Mouse (Mus musculus): ENCODE data around the gene Camk2d.

Gene Camk2d

DNA sequence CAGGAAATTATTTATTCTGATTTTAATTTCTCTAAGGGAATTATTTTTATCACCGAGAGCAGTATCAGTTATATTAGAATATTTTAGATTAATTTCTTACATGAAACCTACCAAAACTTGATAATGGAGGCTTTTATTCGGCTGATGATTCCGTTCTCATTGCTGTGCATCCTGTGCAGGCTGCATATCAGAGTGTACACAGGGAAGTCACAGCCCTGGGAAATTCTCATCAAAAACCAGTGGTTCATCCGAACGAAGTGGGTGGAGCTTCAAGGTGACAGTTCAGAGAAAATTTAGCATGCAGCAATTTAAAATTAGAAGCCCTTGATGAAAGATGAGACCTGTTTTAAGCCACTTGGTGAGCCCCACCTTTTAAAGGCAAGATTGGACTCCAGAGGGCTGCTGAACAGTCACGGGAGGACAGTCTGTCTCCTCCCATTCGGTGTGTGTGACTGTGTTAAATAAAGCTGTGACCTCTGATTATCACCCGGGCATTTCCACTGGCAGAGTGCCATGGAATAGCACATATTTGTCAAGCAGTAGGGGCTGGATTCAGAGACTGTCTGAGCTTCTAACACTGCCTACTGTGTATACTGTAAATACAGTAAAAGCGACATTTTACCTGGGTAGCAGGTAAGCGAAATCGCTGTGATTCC is 150.2 kb downstream of the Camk2d start:
- no peak for DNase-seq (ENCODE audit: extremely low spot score, low spot score)

DNA sequence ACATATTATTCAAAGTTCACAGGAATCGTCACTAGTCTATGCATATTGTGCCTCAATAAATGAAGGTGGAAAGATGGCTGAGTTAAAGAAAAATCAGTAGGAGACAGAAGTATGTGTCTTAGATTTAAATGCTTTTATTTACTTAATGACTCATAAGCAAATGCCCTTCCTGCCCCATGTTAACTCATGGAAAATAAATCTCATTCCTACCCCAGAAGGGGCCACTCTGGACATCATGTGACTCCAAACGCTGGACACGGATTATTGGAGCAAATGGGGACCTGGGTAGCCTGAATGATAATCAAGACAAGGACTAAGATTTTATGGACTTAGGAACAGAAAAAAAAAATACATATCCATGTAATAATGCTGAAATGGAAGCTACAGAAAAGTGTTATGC is 151.5 kb downstream of the Camk2d start:
- no peak for DNase-seq (ENCODE audit: extremely low spot score, low spot score)

DNA sequence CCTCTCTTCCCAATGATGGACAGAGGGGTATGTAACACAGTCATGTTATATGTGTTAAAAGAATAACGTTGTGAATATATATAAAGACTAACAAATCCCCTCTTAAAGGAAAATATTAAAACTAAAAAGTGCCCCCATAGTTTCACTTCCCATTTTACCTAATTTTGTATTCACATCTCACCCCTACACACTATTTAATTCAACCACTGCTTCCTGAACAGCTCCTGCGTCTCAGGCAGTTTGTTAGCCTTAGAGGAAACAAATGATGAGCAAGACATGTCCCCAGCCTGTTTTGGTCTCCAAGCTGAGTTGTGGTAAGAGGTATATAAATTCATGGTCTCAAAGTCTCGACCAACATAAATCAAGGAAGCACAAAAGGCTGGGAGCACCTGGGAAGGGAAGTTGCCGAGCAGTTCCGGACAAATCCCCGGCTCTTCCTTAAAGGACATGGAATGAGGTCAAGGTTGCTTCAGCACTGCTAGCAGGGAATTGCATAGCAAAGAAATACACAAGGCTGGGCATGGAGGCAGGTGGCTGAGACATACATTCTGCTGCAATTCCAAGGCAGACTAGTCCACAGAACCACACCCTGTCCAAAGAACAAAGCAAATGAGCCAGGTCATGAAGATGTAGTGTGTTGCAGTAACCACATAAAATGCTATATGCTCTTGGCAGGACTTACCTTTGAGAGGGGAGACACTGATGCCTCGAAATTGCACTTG is 155.4 kb downstream of the Camk2d start:
- no peak for DNase-seq (ENCODE audit: extremely low spot score, low spot score)

DNA sequence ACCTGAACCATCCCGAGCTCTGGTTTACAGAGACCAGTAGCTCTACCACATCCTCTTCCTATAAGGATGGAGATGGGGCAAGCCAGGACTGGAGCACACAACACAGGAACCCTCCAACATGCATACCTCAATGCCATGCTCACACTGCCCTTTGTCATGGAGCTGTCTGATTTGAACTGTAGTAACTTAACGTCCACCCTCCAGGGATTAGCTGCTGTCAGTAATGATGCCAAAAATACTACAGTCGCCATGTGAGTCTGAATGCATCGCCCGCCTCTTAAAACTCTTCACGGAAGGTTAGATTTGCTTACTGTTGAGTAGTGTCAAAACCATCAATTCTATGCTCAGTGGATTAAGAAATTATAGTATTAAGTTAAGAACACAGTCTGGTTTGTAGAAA is 156.9 kb downstream of the Camk2d start:
- no peak for DNase-seq (ENCODE audit: extremely low spot score, low spot score)

DNA sequence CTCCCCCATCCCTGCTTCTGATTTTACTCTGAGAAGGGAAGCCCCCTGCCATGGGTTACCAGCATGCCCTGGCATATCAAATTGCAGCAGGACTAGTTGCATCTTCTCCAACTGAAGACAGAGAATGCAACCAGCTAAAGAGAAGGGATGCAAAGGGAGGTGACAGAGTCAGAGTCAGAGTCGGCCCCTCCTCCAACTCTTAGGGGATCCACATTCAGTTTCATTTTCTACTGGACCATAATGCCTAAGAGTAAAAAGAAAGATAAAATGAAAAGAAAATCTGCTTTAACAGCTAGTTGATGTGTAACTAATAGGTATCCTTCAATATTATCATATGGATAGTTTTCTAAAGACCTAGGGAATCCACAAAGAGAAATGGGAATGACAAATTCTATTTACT is 162.3 kb downstream of the Camk2d start:
- DNase-seq (ENCODE audit: extremely low spot score, low spot score), result no peak

DNA sequence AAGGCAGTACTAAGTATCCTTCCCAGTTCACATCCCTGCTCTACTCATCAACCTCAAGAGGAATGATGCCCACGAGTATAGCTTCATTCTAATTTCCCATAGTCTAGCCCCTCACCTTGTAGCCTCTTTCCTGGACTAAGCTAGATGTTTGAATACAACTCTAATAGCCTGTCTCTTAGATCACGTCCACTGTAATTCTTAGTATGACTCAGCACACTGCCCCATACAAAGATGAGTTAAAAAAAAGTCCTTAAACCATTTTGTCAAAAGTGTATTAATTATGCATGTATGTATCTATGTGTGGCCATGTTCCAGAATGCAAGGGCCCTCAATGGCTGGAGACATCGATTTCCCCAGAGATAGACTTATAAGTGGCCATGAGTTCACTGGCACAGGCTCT is 164.5 kb downstream of the Camk2d start:
- DNase-seq (ENCODE audit: extremely low spot score, low spot score), result no peak

DNA sequence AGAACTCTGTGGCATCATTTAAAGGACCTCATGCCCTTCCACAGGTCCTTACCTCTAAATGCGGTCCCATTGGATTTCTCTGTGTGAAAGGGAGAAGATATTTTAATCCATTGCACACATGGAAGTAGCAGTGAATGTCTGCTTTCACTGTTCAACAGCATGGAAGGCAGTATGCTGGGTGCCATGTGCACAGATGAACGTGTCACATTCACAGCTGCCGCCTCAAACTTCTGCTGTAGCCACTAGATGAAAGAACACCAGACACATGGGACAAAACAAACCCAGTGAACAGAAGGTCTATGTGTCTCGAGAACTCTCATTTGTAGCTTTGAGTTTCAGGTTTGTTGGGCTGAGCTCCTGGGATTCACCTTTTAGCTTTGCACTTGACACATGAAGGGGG is 168.6 kb downstream of the Camk2d start:
- no peak for DNase-seq (ENCODE audit: extremely low spot score, low spot score)

DNA sequence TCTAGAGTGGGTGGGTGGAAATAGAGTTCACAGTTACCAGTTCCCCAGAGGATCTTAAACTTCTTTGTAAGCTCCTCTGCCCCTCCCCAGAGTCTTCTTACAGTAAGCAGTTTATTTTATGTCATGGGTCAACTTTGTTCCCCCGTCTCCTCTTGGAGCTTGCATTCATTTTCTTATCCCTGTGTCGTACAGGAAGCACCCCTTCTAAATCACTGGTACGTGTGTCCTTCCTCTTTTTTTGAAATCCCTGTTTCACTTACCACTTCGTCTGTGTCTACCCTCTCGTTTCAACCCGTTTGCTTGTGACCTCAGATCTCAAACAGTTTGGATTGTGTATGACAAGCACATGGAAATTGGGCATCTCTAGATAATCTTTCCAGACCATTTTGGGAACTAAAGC is 174.0 kb downstream of the Camk2d start:
- no peak for DNase-seq (ENCODE audit: extremely low spot score, low spot score)

DNA sequence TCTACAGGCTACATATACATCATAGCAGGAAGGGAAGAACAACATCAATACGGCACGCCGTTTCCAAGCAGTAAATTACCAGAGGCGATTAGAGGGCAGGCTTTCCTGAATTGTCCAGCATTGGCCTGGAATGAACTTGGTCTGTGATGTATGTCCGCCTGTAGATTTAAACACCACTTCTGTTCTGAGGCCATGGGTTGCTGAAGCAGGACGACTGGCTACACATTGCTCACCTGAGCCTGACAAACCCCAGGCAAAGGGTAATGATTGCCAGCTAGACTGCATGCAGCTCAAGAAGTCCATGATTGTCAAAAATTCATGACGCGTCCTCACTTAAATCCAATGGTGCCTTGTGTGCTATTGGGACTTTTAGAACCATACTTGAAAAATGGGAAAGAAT is 174.9 kb downstream of the Camk2d start:
- DNase-seq (ENCODE audit: extremely low spot score, low spot score), result peak; percentile 27

DNA sequence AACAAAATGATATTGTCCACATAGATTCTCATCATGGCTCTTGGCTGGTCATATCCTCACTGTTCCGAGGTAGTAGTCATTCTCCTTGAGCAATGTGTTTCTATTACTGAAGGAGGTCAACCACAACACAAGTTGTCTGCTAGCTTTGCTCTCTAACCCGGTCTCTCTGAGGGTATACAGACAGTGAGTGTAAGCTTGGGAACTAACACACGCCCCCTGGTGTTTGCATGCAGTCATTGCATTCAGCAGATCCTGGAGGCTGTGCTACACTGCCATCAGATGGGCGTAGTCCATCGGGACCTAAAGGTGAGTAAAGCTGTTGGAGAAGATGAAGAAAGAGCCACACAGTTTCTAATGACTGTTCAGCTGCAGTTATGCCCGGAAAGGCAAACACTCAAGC is 175.4 kb downstream of the Camk2d start:
- peak; percentile 68 for DNase-seq (ENCODE audit: extremely low spot score, low spot score)

DNA sequence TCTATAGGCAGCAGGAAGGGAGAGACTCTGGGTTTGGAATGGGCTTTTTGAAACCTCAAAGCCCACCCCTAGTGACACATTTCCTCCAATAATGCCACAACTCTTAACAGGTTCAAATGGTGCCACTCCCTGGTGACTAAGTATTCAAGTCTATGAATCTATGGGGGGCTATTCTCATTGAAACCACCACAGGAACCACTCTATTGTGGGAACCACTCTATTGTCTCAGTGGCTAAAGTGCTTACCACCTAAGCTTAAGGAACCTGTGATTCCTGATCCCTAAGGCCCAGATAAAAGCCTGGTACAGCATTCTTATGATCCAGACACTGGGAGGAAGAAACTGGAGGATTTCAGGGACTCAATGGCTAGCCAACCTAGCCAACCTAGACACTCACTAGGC is 179.9 kb downstream of the Camk2d start:
- DNase-seq (ENCODE audit: extremely low spot score, low spot score), result no peak

DNA sequence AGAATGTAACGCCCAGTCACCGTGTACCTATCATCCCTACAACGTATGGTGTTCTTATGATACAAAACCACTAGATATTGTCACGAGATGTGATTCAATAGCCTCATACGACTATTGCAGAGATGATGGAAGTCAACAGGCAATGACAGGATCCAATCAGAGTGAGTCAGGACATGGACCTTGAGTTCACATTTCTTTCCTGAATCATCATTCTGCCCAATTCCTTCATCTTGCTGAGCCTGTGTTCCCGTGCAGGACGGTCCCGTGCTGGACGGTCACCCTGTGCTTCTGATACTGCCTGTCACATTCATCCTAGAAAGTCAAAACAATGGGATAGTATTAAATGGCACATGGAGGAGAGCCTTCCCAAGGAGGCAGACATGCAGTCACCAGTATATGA is 181.0 kb downstream of the Camk2d start:
- DNase-seq (ENCODE audit: extremely low spot score, low spot score), result no peak

DNA sequence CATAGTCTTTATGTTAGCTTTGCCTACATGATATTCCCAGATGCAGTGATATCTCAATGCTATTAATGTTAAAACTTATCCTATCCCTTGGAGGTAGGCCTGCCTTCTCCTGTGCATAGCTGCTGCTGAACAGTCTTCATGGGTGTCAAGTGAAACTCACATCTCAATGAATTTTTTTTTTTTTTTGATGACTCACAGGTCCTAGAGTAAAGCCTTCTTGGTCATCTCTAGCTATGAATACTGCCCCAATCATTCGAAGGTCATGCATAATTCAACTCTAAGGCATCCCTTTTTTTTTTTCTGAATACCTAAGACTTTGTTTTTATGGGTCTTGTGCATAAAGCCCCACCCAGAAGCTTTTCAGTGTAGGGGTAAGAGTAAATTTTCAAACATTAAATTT is 181.8 kb downstream of the Camk2d start:
- DNase-seq (ENCODE audit: extremely low spot score, low spot score), result no peak

DNA sequence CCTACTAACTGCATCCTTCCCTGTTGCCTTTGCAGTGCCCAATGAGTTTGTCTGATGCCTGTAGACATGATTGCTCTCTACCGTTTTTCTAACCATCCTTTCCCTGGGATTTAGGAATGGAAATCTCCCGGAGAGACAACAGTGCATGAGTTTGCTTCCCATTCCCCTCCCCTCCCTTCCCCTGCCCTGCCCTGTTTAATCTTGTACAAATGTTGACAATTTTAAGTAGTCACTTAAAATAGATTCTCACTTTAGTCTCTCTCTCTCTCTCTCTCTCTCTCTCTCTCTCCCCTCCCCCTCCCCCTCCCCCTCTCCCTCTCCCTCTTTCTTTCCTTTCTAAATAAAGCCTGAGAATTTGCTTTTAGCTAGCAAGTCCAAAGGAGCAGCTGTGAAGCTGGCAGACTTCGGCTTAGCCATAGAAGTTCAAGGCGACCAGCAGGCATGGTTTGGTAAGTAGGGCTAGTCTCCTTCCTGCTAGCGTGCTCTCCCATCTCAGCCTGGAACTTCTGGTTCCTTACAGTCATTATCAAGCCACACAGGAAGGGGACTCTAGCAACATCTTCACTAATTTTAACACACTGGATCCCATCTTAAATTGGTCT is 184.0 kb downstream of the Camk2d start:
- DNase-seq (ENCODE audit: extremely low spot score, low spot score), result no peak

DNA sequence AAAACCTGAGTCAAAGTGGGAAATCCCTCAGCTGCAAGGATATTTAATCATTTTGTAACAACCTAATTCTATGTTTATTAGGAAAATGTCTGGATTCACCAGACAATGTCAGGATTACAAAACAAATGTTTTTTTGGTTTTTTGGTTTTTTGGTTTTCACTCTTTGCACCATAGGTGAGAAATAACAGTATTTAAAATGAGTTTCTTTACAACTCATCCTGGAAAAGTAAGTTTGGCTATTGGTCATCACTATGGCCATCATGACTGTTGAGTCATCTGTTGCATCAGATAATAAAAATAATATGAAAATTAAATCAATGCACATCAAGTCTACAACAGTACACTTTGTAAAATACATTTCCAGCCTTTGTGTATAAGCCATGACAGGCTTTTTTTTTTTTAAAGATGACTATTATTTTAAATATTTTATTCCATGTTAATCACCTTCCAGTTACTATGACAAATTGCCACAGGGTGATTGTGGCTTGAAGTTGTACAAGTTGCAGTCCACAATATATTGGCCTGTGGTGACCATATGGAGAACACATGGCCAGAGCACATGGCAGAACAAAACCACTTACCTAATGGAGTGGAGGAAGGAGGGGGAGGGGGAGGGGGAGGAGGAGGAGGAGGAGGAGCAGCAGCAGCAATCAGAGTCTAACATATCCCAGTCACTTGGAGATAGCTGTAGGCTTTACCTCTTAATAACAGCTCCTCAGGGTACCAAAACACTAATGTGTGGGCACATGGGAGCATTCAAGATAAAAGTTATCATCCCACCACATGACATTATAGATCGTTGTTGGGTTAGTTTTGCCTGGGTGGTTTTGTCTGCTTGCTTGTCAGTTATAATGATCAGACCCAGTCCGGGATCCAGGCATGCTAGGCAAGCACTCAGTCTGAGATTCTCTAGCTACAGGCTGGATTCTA is 197.2 kb downstream of the Camk2d start:
- no peak for DNase-seq (ENCODE audit: extremely low spot score, low spot score)

DNA sequence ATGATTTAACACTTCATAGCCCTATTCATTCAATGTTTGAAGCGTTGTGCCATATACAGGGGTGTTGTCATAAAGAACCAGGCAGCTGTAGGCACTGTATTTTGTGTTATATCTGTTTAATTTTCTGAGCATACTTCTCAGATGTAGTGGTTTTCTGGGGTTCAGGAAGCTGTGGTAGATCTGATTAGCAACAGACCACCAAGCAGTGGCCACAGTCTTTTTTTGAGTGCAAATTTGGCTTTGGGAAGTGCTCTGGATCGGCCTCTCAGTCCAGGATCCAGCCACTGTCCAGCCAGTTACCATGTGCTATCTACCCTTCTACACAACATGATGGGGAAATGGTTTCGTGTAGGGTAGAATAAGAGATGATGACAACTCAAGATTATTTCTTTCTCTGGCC is 199.8 kb downstream of the Camk2d start:
- no peak for DNase-seq (ENCODE audit: extremely low spot score, low spot score)

DNA sequence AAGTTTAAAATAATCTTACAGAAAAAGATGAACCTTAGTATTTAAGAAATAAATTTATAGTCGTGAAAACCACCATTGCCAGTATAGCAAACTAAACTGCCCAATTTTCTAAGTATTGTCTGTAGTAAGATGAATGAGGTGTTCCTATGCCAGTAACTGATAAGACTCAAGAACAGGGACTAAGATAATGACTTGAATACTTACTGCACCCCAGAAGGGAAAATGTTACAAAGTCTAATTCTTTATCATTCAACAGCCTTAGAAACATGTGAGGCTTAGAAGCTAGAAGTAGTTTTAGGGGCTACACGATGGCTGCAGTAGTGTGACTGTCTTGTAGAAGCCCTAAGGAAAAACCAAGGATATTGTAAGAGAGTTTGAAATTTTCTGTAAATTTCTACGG is 200.9 kb downstream of the Camk2d start:
- no peak for DNase-seq (ENCODE audit: extremely low spot score, low spot score)

DNA sequence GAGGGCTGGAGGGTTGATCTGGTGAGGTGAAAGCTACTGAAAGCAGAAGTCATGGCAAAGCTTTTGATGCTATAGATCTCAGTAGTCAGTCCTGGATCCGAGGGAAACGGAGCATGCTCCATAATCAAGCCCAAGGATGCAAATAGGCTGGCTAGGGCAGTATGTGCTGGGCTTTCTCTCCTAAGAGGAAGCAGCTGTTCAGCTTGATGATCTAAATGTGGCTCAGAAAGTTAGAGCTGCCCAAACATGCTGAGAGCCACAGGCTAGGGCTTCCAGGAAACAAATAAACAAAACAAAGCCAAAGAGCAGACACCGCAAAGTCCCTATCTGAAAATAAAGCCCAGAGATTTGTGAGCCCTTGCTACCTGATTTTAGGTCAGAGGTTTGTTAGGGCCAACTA is 201.7 kb downstream of the Camk2d start:
- DNase-seq (ENCODE audit: extremely low spot score, low spot score), result no peak

DNA sequence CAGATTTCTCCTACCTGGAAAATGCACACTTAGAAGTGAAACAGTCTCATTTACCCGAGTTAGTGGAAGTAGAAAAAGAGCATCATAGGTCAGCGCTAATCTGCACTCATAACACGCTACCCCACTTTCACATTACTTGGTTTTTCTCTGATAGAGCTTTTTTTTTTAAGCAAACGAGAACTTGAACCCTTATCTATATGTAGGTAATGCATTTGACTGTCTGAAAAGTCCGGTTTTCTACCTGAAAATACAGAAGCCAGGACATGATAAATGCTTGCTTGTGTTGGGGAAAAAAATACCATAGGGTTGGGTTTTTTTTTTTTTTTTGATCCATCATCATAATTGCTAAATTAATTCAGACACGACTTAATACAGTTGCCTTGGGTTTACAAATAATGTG is 206.9 kb downstream of the Camk2d start:
- no peak for DNase-seq (ENCODE audit: extremely low spot score, low spot score)

DNA sequence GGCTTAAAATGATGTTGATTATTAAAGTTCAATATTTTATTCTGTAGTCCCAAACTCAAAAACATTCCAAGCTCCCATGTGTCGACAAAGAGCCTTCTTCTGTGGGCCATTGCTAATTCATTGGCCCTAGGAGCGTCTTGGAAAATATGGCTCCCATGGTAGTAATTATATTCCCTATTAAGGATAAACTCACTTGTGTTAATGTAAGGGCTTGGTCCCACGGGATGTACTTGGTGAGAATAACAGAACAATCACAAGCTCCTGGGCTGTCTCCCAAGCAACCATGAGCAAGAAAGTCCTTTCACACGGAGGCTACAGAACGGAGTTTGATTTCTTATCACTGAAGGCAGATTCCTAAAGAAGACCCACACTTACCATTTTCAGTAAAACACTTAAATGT is 208.9 kb downstream of the Camk2d start:
- no peak for DNase-seq (ENCODE audit: extremely low spot score, low spot score)

DNA sequence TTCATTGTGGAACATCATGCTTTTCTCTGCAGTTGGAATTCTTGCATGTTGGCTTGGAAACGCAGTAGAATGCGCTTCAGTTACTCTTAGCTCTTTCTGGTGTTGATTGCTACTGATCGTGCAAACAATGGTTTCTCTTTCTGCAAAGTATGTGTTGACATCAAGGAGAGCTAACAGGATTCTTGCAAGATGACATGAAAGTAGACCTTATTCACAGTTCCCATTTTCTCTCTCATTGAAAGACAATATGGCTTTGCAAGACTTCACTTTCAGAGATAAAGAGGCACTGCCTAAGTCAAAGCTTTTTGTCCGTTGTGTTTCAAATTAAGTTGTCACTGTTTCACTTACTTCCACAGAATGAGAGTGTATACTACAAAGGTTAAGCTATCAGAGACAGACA is 210.0 kb downstream of the Camk2d start:
- no peak for DNase-seq (ENCODE audit: extremely low spot score, low spot score)

DNA sequence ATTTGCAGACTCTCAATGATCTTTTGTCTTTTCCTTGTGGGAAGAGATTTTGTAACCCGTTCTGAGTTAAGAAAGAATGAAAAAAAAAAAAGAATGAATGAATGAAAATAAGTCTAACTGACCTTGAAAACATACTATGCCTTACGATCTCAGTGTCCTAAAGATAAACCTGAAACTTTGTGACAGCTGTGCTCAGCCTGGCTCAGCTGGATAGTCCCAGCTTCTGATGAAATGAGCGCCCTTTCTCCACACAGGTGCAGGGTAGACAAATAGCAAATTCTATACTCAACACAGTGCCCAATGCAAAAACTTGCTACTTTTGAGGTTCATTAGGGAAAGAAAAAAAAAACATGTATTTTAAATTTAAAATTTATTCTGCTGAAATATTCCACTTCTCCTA is 213.8 kb downstream of the Camk2d start:
- DNase-seq (ENCODE audit: extremely low spot score, low spot score), result no peak

Measured in neural tube, embryonic 10.5 days (tissue).